Mouse (Mus musculus) cerebellum, adult 9-10 months (tissue): ENCODE data around the gene Ccdc162.

ENCODE experiments used
- DNase-seq: peaks from one replicate; pipeline ENCODE4 v3.0.0; 2022

The Ccdc162 gene

DNA sequence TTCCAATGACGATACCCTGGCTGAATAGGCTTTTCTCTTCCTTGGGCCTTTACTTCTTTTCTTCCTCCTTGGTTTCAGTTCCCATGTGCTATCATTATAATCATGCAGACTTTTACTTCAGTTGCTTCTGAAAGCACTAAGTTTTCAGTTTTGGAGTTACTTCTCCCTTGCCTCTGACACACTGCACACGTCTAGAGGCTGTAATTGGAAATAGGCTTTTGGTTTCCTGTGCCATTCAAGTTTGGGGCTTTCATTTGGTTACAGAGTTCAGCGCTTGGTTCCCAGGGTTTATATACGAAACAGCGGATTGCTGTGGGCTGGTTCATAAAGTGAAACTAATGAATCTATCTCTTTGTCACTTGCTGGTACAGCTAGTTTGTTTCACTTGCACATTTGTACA is 186.5 kb downstream of the Ccdc162 start:
- DNase-seq, result no peak

DNA sequence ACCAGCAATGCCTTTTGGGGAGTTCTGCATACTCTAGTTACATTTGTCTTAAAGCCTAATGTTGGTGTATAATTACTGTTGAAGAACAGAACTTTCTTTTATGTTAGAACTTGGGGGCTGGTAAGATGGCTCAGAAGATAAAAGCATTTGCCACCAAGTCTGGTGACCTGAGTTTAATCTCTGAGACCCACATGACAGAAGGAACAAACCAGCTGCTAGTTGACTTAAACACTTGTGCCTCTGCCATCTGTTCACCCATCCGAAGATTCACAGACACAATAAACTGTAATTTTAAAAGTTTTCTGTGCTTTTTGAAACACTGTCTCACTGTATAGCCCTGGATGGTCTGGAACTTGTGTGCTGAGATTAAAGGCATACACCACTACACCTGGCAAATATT is 190.7 kb downstream of the Ccdc162 start:
- no peak for DNase-seq

DNA sequence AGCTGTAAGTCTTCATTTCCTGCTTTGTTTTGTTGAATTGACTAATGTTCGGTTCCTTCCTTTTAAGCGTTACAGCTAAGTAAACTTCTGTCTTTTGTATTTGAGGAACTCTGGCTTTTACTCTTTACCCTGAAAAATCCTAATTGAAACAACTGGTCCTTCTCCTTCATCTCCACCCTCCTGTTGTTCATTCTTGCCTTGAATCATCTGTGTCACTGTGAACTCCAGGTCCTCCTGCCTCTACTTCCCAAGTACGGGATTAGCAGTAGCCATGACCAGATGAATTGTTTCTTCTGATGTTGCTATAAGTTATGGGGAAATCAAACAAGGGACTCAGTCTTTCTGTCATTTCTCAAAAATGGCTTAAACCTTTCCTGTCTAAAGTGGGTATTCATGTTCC is 193.0 kb downstream of the Ccdc162 start:
- no peak for DNase-seq

DNA sequence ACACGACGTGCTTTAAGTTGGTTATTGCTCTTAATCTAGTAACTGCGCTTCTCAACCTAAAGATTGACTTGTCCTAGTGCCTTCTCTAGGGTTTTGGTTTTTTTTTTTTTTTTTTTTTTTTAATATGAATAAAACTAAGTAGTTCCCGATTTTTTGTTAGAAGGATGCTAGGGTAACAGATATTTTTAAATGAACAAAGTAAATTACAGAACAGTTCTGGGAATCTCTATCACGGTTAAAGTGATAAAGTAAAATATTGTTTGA is 196.1 kb downstream of the Ccdc162 start:
- no peak for DNase-seq

DNA sequence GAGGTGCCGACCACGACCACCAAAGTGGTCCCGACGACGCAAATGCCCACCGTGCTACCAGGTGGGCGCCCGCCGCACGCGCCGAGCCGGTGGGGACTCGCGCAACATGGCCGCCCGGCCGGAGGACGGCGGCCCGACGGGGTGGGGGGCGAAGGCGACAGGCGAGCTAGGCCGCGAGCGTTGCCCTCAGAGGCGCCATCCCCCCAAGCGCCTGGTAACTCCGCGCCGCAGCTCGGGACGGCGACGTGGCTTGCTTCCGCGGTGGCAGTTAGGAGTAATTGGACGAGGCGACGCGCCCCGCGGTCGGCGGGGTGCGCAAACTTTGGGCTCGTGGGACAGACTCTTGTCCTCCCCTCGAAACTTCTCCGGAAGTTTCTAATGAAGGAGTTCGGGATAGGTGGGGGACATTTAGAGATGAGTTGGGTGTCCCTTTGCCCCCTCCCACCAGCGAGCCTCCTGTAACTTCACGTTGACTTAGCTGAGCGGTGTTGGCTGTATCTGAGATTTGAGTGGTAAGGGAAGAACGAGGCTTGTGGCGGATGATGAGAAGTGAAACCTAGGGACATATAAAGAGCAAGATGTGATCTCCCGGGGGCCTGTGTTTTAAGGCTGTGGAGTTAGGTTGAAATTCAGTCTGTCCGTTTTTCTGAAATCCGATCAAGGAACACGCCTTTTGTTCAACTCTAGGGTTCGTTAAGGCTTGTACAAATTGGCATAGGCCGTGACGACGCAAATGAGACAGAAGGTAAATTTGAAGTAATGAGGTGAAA is 196.6 kb downstream of the Ccdc162 start:
- DNase-seq, result peak; percentile 60

DNA sequence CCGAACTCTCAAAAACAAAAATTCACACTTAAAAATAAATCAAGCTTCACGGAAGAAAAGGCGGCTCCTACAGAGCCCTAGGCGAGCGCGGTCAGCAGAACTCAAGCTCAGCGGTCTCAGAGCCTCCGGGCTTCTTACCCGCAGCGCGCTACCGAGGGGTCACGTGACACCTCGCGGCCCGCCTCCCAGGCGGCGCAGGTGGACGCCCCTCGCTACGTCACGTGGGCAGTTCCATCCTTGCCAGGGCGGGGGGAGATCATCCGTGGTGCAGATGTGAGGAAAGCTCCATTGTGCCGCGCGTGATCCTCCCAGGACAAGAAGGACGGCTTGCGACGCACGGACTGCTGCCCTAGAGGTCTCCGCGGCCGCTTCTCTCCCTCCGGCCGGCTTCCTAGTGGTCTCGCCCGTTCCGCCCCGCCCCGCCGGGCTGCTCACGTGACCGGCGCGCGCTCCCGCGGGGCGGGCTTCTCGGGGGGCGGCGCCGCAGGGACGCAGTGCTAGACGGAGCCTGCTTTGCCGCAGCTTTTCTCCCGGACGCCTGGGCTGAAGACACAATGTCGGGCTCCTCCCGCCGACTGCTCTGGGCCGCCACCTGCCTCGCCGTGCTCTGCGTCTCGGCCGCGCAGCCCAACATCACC is 197.3 kb downstream of the Ccdc162 start, which contains the start of gene Cd164:
Gene Cd164 (plus strand): TSS at position 434 of the 638 bp plus-strand sequence.
- DNase-seq, result peak; percentile 94

DNA sequence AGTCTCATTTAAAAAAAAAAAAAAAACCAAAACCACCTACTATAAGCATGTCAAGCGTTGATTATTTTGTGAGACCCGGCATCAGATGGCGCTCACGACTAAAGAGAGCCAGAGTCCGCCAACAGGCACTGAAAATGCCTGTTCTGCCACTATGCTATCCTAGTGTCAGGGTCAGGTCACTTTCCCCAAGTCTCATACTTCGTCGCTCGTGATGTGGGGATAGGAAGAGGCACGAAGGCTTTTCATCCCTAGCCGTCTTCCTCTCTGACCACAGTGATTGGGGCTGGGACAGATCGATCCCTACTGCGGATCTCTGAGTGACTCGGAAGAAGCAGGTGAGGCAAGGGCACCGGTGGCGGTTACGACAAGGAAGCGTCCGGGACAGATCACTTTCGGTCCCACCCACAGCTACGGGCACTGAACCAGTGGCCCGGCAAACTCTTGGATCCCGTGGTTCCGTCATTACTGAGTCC is 197.9 kb downstream of the Ccdc162 start:
- peak; percentile 85 for DNase-seq

DNA sequence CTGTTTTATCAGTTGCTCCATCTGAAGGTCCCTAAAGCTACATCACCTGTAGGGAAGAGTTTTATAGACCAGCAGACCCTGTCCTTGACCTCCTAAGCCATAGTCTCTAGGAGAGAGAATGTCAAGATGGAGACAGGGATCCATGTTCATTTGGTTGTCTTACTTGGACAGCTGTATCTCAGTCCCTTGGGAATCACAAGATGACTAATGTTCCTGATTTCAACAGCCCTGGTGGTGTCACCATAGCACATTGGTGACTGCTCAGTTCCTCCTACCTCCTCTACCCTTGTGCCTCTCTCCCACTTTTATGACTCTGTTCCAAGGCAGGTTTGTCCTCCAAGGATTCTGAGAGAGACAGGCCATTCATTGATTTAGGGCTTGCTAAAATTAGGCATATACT is 201.5 kb downstream of the Ccdc162 start:
- no peak for DNase-seq

DNA sequence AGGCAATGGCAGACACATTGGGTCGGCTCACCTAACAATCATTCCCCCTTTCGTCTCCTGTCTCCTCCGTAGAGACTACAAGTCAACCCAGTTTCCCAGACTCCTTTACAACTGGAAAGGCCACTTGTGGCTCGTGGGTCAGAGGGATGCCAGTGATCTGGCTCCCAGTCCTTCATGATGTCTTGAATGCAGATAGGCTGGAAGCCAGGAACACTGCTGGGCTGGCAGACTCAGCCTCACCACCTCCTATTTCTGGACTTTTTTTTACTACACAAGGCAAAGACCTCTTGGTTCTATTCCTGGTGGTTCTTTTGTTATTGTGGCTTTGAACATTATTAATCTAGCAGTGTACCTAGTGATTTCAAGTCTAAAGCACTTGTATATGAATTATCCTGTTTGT is 202.1 kb downstream of the Ccdc162 start:
- no peak for DNase-seq

DNA sequence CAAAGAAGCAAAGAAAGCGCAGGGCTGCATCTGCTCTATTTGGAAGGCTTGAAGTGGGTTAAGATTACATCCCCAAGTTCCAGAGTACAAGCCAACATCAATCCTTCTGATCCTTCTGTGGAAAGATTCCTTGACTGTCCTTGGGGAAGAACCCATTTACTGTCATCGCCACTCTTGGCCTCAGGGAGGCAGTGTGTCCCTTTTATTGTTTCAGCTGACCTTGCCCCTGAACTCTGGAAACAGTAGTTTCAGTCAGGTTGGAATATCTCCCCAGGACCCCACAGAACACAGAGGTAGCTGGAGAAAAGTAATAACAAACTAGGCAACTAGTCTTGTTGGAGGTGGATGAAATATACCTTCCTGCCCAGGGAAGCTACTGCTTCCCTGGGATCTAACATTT is 207.3 kb downstream of the Ccdc162 start:
- no peak for DNase-seq

DNA sequence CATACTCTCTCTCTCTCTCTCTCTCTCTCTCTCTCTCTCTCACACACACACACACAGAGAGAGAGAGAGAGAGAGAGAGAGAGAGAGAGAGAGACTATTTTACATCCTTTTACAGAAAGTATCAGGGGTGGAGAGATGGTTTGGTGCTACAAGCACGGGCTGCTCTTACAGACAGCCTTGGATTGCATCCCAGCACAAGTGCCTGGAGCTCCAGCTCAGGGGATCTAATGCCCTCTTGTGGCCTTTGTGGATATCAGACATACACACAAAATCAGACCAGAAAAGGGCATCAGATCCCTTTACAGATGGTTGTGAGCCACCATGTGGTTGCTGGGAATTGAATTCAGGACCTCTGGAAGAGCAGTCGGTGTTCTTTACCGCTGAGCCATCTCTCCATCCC is 211.0 kb downstream of the Ccdc162 start:
- DNase-seq, result peak; percentile 90

DNA sequence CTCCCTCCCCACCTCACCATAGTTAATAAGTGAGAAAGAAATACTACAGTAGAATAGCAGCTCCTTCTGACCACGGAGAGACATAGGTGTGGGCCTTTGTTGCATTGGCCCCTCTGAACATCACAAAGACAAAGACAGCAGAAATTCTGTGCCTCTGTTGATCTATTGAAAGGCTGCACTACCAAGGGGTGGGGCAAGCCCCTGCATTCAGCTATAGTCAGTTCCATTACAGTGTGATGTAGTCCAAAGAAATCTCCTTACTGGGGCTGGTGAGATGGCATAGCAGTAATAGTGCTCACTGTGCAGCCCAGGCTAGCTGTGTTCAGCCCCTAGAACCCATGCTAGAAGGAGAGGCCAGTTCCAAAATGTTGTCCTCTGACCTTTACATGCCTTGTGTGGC is 211.4 kb downstream of the Ccdc162 start:
- no peak for DNase-seq

DNA sequence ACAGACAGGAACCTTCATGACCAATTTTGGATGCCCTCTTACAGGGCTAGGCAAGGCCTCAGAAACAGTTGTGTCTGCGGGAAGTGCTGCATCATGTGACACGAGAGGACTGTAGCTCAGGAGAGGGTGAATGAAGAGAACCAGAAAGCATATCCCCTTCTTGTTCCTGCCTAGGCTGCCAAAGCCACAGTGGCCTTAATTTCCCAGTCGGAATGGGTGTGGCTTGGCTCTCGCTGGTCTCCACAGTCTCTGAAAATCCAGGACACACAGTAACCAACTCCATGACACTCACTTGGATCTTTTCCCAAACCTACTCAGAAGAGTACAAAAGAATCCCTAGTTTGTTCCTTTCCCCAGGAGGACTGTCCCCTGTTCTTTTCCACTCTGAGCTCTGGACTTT is 215.5 kb downstream of the Ccdc162 start:
- no peak for DNase-seq

DNA sequence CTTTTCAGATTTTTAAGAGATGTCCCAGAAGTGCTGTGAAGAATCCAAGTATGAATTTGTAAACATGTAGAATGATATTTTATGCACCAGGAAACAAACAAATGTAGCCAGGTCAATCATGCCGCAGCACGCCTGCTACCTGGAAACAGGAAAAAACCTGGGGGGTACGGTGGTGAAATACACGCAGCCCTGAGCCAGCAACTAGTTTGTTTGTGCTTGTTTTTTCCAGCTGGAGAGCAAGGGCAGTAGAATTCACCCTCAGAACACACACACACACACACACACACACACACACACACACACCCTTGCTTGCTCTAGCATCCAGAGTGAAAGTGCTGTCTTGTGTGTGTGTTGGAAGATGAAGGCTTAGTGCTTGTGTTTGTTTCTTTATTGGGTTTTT is 225.3 kb downstream of the Ccdc162 start:
- DNase-seq, result no peak

DNA sequence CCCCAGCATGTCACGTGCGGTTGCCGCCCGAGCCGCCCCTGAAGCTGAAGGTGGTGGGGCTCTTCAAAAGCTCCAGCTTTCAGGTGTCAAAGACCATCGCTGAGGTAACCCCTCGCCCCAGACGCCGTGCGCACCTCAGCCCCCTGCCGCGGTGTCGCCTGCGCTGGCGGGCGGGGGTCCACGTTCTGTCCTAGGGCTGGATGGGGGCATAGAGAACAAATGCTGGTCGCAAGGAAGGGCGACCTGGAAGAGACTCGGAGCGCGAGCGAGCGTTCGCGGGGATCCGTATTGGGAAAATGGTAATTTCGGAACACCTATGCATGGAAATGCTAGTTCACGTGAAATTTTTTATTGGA is 225.9 kb downstream of the Ccdc162 start:
- DNase-seq, result no peak

DNA sequence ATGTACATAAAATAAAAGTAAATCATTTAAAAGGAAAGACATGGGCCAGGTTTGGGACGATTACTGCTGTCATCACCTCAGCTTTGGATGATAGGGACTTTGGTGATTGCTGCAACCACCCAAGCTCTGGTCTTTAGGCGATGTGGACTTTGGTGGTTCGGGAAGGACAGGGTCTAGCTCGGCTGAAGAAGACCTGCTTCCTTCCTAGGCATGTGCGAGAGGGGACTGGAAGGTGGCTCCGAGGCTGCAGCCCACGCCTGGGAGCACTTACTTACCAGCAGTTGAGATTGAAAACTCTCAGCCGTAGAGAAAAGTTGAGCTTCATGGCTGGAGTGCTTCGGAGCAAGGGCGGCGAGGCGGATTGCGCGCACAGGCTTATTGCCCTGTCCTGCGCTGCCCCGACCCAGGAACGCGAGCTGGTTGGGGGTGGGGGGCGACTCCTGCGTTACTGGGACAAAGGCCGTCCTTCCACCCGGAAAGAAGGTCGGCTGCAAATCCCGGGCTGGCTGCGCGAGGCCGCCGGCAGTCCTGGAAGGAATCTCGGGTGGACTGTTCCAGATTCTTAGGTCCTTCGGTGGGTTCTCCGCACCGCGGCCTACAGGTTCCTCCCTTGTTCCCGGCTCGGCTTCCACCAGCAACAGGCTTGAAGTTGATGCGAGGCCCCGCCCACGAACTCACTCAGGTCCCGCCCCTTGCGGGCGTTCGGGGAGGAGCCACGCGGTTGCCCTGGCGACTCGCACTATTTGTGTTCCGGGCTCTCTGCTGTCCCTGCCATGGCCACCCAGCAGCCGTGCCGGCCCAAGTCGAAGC is 226.5 kb downstream of the Ccdc162 start, which contains the start of the genes Smpd2 and Ppil6:
Gene Smpd2 (minus strand): TSS at position 662 of the 810 bp plus-strand sequence.
Gene Ppil6 (plus strand): TSS at position 732 of the 810 bp plus-strand sequence.
- peak; percentile 93 for DNase-seq

DNA sequence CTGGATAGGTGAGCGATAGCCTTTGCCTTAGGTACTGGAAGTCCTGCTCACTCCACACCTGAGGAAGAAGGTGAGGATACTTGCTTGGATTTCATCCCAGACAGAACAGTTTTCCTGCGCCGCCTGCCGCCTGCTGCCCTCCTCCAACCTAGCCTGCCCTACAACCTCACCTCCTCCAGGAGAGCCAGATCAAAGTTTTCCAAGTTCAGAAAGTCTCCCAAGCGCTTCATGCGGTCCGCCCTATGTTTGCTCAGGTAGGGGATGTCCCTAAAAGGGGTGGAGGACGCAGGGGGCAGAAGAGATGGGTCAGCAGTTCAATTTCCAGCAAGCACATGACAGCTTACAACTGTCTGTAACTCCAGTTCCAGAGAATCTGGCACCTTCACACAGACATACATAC is 227.1 kb downstream of the Ccdc162 start:
- DNase-seq, result no peak

DNA sequence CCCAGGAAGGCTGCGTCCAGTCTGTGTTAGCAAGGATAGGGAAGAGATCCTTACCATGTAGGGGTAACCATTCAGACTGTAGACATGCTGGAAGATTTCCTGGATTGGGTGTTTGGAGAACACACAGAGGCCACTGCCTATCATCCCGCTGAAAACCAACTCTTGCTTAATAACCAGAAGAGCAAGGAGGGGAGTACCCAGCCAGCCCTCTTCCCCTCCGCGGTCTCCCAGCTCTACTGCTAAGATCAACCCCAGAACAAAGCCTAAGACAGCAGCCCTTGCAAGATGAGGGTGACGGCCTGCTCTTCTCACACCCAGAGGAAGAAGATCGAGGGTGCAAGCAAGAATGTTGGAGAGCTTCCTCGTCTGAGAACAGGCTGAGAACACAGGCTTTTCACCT is 227.6 kb downstream of the Ccdc162 start:
- no peak for DNase-seq
